Mouse (Mus musculus) limb, embryonic 12.5 days (tissue): ENCODE measurements at regions not wholly inside any gene's neighbourhood (a gene's known extent, or its start where the extent isn't known, plus 50 kb on each side); places are given as distances from the start of the nearest gene placed in this dataset.

ENCODE experiments used
- ATAC-seq: fragments of 200-750 bp; cut with Nextera tagmentation; 2 replicates; pipeline ENCODE4 v1.8.0; 2017; ENCODE audit warnings: low read depth, moderate TSS enrichment; ENCODE audit not compliant: insufficient number of reproducible peaks, insufficient read depth, low FRiP score, low TSS enrichment
- H3K27ac ChIP-seq: fragments of 300-500 bp; sonication (generic); 2 replicates; pipeline ENCODE4 v1.5.1; 2016; ENCODE audit warnings: mild to moderate bottlenecking, moderate library complexity
- H3K27me3 ChIP-seq: fragments of 300-500 bp; sonication (generic); 2 replicates; pipeline ENCODE4 v1.6.1; 2016; ENCODE audit warnings: mild to moderate bottlenecking, moderate library complexity
- H3K36me3 ChIP-seq: fragments of 300-500 bp; sonication (generic); 2 replicates; pipeline ENCODE4 v1.6.1; 2016; ENCODE audit warnings: mild to moderate bottlenecking, moderate library complexity
- H3K4me1 ChIP-seq: fragments of 300-500 bp; sonication (generic); replicated peaks from 2 replicates; pipeline ENCODE4 v1.6.1; 2016
- H3K4me2 ChIP-seq: fragments of 300-500 bp; sonication (generic); 2 replicates; pipeline ENCODE4 v1.6.1; 2016; ENCODE audit warnings: mild to moderate bottlenecking, moderate library complexity
- H3K4me3 ChIP-seq: fragments of 300-500 bp; sonication (generic); replicated peaks from 2 replicates; pipeline ENCODE4 v1.5.1; 2016; ENCODE audit warnings: mild to moderate bottlenecking
- H3K9ac ChIP-seq: fragments of 300-500 bp; sonication (generic); replicated peaks from 2 replicates; pipeline ENCODE4 v1.6.1; 2016; ENCODE audit warnings: mild to moderate bottlenecking, moderate library complexity
- H3K9me3 ChIP-seq: fragments of 300-500 bp; sonication (generic); 2 replicates; pipeline ENCODE4 v1.6.1; 2016; ENCODE audit warnings: mild to moderate bottlenecking, moderate library complexity
- WGBS: fragments of 180-500 bp; shearing (Covaris S2); methylation state at CpG from one replicate; pipeline ENCODE4 v1.1.7; 2016; 5-methylcytosine and 5-hydroxymethylcytosine counted together

- Histone ChIP-seq H3K27ac (peak overlapping the region; percentile 78), H3K4me2 (no peak overlapping the region), H3K4me3 (no peak overlapping the region), H3K9me3 (no peaks in the 10 kb centered on the region), H3K9ac (no peak overlapping the region), H3K36me3 (no peaks in the 10 kb centered on the region), H3K27me3 (no peaks in the 10 kb centered on the region), H3K4me1 (peaks cover 17% of the 10 kb centered on the region)
- 53% methylated on average over 8 of the region's 8 CpGs for WGBS
- ATAC-seq, result no peak
Measured at GRCm38 (mm10) chr11:110657854-110658253, 258.9 kb downstream of the Map2k6 start.

DNA sequence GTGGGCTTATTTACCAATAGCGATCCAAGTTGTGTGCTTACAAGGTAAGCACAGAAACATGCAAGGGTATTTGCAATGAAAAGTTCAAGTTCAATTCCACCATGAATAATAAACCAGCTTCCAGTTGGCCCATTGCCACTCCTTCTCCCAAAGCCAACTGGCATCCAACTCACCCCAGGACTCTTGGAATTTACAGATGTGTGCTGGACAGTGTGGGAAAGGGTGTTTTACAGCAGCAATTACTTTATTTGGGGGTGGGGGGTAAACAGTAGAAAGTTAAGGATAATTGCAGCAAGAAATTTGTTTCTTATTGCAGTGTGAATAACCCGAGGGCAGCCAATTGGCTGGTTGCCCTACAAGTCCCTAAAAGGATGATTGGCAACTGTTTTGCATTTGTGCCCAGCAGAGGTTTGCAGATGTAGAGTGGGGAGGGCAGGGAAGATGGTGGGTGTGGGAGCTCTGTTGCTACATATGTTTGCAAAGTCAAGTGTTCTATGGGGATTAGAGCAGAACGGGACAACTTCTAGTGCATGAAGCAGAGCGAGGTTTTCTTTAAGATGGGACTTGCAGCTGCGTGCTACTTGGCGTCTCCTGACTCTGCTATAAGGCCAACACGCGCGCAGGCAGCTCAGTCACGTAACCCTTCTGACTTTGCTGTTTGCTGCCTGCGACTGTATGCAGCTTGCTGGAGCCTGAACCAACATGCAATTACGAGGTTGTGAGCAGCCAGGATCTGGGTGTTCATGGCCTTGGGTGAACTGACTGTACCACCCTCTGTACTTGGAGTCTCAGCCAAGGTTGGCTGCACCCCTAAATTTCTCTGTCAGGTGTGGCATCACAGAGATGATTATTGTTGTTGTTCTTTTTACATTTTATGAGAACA, 271.9 kb downstream of the Map2k6 start:
- Histone ChIP-seq H3K4me2 (0 out of 2 replicates have a peak overlapping the region, but pooled peaks have one; percentile 2), H3K9ac (no peak overlapping the region), H3K36me3 (no peaks in the 10 kb centered on the region), H3K4me1 (peaks cover 26% of the 10 kb centered on the region), H3K27ac (peak overlapping the region; percentile 78), H3K27me3 (no peaks in the 10 kb centered on the region), H3K9me3 (no peaks in the 10 kb centered on the region), H3K4me3 (no peak overlapping the region)
- 52% methylated on average over 12 of the region's 12 CpGs for WGBS
- ATAC-seq, result peak; percentile 82

- ATAC-seq, result no peak
- no peak overlapping the region for H3K27ac ChIP-seq
- WGBS, result 77% methylated on average over 1 of the region's 1 CpGs
Measured at GRCm38 (mm10) chr11:110672941-110673340, 274.0 kb downstream of the Map2k6 start.

DNA sequence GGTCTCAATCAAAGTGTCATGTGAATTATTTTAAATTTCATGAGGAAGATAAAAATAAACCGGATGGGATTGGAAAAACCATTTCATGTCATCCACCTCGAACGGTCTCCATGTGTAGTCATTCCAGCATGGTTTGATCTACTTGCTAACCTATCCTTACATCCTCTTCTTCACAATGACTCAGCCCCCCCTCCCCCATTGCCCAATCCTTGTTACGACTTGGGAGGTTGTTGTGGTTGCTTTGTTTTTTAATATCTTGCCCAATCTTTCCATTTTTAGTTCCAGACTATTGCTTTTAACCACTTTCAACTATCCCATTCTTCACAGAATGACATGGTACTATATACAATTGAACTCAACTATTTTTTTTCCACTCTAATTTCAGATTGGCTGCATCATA, 275.0 kb upstream of the Kcnj16 start:
- WGBS, result 90% methylated on average over 4 of the region's 4 CpGs
- Histone ChIP-seq H3K4me2 (no peak overlapping the region), H3K36me3 (no peaks in the 10 kb centered on the region), H3K27me3 (peaks cover 3% of the 10 kb centered on the region; the same call in 1 of the 2 replicates), H3K27ac (no peak overlapping the region), H3K9me3 (no peaks in the 10 kb centered on the region), H3K4me3 (no peak overlapping the region), H3K9ac (no peak overlapping the region), H3K4me1 (no peaks in the 10 kb centered on the region)
- ATAC-seq, result no peak

More at GRCm38 (mm10) chr11:110672941-110673340, 274.0 kb downstream of the Map2k6 start:
- no peaks in the 10 kb centered on the region for H3K27me3 ChIP-seq
- H3K9me3 ChIP-seq, result no peaks in the 10 kb centered on the region
- peaks cover 16% of the 10 kb centered on the region for H3K4me1 ChIP-seq
- no peak overlapping the region for H3K4me3 ChIP-seq
- H3K36me3 ChIP-seq, result no peaks in the 10 kb centered on the region
- no peak overlapping the region for H3K9ac ChIP-seq
- no peak overlapping the region for H3K4me2 ChIP-seq

GRCm38 (mm10) chr11:110697067-110697466, 270.8 kb upstream of the Kcnj16 start:
- H3K9ac ChIP-seq, result no peak overlapping the region
- no peak overlapping the region for H3K27ac ChIP-seq
- no peak overlapping the region for H3K4me3 ChIP-seq
- no peak overlapping the region for H3K4me2 ChIP-seq
- WGBS, result 87% methylated on average over 6 of the region's 6 CpGs
- no peaks in the 10 kb centered on the region for H3K36me3 ChIP-seq
- peaks cover 3% of the 10 kb centered on the region; the same call in 1 of the 2 replicates for H3K27me3 ChIP-seq
- no peaks in the 10 kb centered on the region for H3K9me3 ChIP-seq
- no peaks in the 10 kb centered on the region for H3K4me1 ChIP-seq
- no peak for ATAC-seq

DNA sequence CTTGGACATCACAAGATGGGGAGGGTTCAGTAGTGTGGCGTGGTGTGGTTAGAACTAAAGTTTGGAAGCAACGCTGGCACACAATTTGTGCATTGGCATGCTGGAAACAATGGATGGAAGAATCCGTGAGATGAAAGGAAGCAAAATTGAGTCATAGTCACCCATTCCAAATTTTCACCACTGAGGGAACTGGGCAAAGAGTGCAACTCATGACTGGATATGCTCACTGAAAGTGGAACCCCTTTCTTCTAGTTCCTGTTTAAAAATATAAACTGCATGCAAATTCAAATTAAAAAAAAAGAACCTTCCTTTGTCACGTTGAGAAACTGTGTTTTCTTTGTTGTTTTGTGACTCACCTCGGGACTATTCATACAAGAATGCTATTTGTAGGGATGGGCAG, 269.5 kb upstream of the Kcnj16 start:
- H3K4me3 ChIP-seq, result no peak overlapping the region
- H3K4me1 ChIP-seq, result no peaks in the 10 kb centered on the region
- WGBS, result 82% methylated on average over 5 of the region's 5 CpGs
- no peak overlapping the region for H3K27ac ChIP-seq
- H3K4me2 ChIP-seq, result no peak overlapping the region
- no peaks in the 10 kb centered on the region for H3K36me3 ChIP-seq
- no peak overlapping the region for H3K9ac ChIP-seq
- H3K27me3 ChIP-seq, result peaks cover 3% of the 10 kb centered on the region; the same call in 1 of the 2 replicates
- H3K9me3 ChIP-seq, result no peaks in the 10 kb centered on the region
- ATAC-seq, result no peak

DNA sequence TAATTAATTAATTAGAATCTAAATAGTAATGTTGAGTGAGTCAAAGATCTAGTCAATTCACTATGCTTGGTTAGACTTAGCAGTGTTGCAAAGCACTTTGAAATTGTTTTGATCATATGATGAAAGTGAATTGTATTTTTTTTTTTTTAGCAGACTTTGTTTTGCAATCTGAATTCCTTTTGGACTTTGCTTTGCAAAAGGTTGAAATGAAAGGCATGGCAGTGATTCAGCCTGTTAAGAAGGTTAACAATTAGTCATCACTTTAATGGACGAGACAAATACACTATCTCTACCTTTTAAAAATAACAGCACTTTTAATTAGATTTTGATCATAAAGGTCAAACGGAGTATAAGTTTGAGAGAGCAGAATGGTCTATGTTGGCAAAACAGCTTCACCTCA, 266.9 kb upstream of the Kcnj16 start:
- no peak overlapping the region for H3K4me2 ChIP-seq
- H3K36me3 ChIP-seq, result no peaks in the 10 kb centered on the region
- H3K4me3 ChIP-seq, result no peak overlapping the region
- no peak for ATAC-seq
- WGBS, result 85% methylated on average over 2 of the region's 2 CpGs
- no peaks in the 10 kb centered on the region for H3K4me1 ChIP-seq
- no peak overlapping the region for H3K9ac ChIP-seq
- H3K9me3 ChIP-seq, result no peaks in the 10 kb centered on the region
- no peaks in the 10 kb centered on the region for H3K27me3 ChIP-seq
- no peak overlapping the region for H3K27ac ChIP-seq

GRCm38 (mm10) chr11:110702119-110702518, 265.7 kb upstream of the Kcnj16 start:
- Histone ChIP-seq H3K27me3 (no peaks in the 10 kb centered on the region), H3K4me3 (no peak overlapping the region), H3K4me1 (no peaks in the 10 kb centered on the region), H3K4me2 (no peak overlapping the region), H3K36me3 (no peaks in the 10 kb centered on the region), H3K9ac (no peak overlapping the region), H3K27ac (no peak overlapping the region), H3K9me3 (no peaks in the 10 kb centered on the region)
- no peak for ATAC-seq
- 92% methylated on average over 5 of the region's 5 CpGs for WGBS

DNA sequence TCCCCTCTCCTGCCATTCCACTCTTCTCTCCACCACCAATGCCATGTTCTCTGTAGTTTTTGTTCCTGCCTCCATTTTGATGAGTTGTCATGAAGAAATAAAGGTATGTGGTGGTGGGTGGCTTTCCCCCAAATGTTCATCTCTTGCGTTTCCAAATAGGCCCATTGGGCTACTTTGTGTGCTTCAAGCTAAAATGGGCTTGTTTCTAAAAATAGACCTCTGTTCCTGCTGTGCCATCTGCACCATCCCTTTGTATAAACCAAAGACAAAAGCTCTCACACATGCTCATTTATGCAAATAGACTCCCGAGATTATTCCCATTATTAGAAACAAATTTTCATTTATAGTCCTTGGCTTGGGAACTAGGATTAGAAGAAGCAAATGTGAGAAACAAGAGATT, 264.3 kb upstream of the Kcnj16 start:
- Histone ChIP-seq H3K4me1 (no peaks in the 10 kb centered on the region), H3K4me2 (no peak overlapping the region), H3K27me3 (no peaks in the 10 kb centered on the region), H3K4me3 (no peak overlapping the region), H3K9me3 (no peaks in the 10 kb centered on the region), H3K9ac (no peak overlapping the region), H3K36me3 (no peaks in the 10 kb centered on the region), H3K27ac (no peak overlapping the region)
- ATAC-seq, result no peak
- WGBS, result 87% methylated on average over 2 of the region's 2 CpGs

DNA sequence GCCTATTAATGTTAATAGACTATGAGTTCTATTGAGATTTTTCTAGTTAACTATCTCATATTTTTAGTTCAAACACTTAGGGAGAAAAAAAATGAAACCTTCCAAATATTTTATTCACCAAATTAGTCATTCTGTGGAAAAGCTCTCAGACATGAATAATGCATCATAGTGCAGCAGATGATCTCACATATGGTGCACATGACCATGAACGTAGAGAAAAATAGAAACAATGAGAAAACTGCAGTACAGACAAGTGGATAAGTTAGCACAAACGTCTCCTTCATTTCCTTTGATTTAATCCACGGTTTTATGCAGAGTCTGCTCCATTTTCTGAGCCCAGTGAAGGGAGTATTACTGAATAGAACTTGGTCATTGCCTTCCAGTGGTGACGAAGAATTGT, 260.5 kb upstream of the Kcnj16 start:
- H3K36me3 ChIP-seq, result no peaks in the 10 kb centered on the region
- peaks cover 13% of the 10 kb centered on the region for H3K4me1 ChIP-seq
- no peak overlapping the region for H3K4me2 ChIP-seq
- no peaks in the 10 kb centered on the region for H3K27me3 ChIP-seq
- H3K9ac ChIP-seq, result no peak overlapping the region
- ATAC-seq, result no peak
- WGBS, result 82% methylated on average over 4 of the region's 4 CpGs
- no peak overlapping the region for H3K27ac ChIP-seq
- no peaks in the 10 kb centered on the region for H3K9me3 ChIP-seq
- H3K4me3 ChIP-seq, result no peak overlapping the region

DNA sequence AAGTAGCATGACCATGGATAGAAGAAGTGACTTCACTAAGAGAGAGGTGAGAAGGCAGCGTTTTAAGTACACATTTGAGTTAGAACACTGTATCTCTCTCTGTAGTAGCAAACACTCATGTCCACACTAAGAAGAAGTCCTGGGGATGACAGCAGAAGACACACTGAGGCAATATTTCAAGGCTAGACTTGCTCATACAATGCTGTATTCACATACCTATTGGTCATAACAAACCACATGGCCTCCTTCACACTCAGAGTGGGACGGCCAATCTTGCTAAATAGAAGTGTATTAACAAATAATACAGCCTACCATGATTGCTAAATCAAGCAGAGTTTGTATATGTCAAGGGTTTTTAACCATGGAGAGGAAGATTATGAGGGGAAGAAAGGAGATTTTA, 252.5 kb upstream of the Kcnj16 start:
- H3K4me2 ChIP-seq, result no peak overlapping the region
- no peak for ATAC-seq
- H3K27me3 ChIP-seq, result no peaks in the 10 kb centered on the region
- WGBS, result 81% methylated on average over 2 of the region's 2 CpGs
- no peaks in the 10 kb centered on the region for H3K36me3 ChIP-seq
- no peak overlapping the region for H3K27ac ChIP-seq
- H3K9me3 ChIP-seq, result no peaks in the 10 kb centered on the region
- H3K4me1 ChIP-seq, result peaks cover 2% of the 10 kb centered on the region; the same call in 1 of the 2 replicates
- no peak overlapping the region for H3K9ac ChIP-seq
- no peak overlapping the region for H3K4me3 ChIP-seq

GRCm38 (mm10) chr11:110716369-110716768, 251.5 kb upstream of the Kcnj16 start:
- Histone ChIP-seq H3K27me3 (no peaks in the 10 kb centered on the region), H3K36me3 (no peaks in the 10 kb centered on the region), H3K4me2 (no peak overlapping the region), H3K9ac (no peak overlapping the region), H3K9me3 (no peaks in the 10 kb centered on the region), H3K4me1 (no peaks in the 10 kb centered on the region), H3K4me3 (no peak overlapping the region), H3K27ac (no peak overlapping the region)
- no peak for ATAC-seq
- WGBS, result 55% methylated on average over 1 of the region's 1 CpGs
